13 mouse cellular contexts compared by ENCODE assay signal in the genomic region with DNA sequence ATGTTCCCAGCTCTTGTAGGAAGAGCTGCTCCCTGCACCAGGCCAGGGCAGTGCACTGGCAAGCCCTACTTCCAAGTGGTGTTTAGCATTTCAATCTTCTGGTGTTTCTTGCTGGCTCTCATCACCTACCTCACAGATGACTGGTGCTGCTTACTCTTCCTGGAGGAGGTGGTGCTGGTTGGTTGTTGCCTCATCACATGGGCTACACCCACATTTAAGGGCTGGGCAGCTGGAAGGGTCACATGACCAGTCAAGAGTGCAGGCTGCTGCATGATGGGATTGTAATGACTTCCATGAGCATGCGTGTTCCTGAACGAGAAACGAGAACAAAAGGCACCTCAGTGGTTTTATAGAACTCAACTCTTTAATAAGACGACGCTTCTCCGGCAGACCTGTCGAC. TPM values are rescaled to one million over a fixed set of nuclear protein-coding genes. Genes with fewer than 3 reads are reported as not detected.
"Had no signal": no experiment of that assay in that cellular context is flagged by ENCODE, and none has a peak within 500 bp of the region (broad histone marks: within the 10 kb centered on the region; RNA-seq: fewer than 3 reads in every experiment).

No protein-coding gene starts in this region.

- DNase-seq: kidney, postnatal 10 days; left cerebral cortex, postnatal 4 days; lung, adult 18-20 months; right cerebral cortex, postnatal 4 days; spleen, adult 18-20 months; thymus, adult 18-20 months; thymus, postnatal 14 days had no signal

- H3K9me3 ChIP-seq: limb, embryonic 13.5 days; midbrain, embryonic 13.5 days; neural tube, embryonic 15.5 days had no signal

- H3K27me3 ChIP-seq: limb, embryonic 13.5 days; midbrain, embryonic 13.5 days; neural tube, embryonic 15.5 days had no signal

- H3K4me3 ChIP-seq: limb, embryonic 13.5 days; midbrain, embryonic 13.5 days; neural tube, embryonic 15.5 days had no signal

- H3K9ac ChIP-seq: limb, embryonic 13.5 days; liver, embryonic 14.5 days; midbrain, embryonic 13.5 days; neural tube, embryonic 15.5 days had no signal

- ATAC-seq: midbrain, embryonic 13.5 days had no signal

- H3K4me2 ChIP-seq: limb, embryonic 13.5 days; midbrain, embryonic 13.5 days; neural tube, embryonic 15.5 days had no signal

- H3K27ac ChIP-seq: limb, embryonic 13.5 days; liver, embryonic 14.5 days; midbrain, embryonic 13.5 days; neural tube, embryonic 15.5 days had no signal

- H3K4me1 ChIP-seq: limb, embryonic 13.5 days; neural tube, embryonic 15.5 days had no signal

RNA-seq across cellular contexts. Expression of gene Clec2l, which starts 55.8 kb away (rescaled TPM):
- total RNA-seq: liver, adult 2 months; megakaryocyte progenitor cell, adult 5-6 weeks had no signal
- polyA plus RNA-seq: liver, adult 2 months had no signal
